Mouse (Mus musculus): ENCODE results near the gene Tex37. TPM values are rescaled to one million over a fixed set of nuclear protein-coding genes. Genes with fewer than 3 reads are reported as not detected.

Gene Tex37
- polyA plus RNA-seq (2012; rRNA removed): not detected in 2 replicates

DNA sequence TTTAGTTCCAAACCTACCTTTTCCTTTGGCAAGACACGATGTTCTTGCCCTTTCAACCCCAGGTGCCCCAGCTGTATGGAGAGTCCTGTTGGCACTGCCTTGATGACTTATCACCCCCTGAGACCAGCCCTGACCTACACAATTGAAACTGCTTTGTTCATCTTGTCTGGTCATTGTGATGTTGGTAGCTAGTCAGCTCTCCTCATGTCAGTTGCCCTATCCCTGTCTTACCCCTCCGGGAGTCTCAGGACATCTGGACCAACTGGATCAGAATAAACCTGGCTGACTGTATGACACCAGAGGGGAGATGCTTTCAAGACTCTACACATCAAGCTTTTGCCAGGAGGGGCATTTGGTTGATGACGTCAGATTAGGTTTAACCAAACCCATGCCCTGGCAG lies at the start of gene Tex37:
TSS of gene Tex37 (minus strand) at position 101 of the 400 bp plus-strand sequence.
- no peak for DNase-seq (ENCODE audit: extremely low spot score in 1 of 2, low spot score in 1 of 2)

DNA sequence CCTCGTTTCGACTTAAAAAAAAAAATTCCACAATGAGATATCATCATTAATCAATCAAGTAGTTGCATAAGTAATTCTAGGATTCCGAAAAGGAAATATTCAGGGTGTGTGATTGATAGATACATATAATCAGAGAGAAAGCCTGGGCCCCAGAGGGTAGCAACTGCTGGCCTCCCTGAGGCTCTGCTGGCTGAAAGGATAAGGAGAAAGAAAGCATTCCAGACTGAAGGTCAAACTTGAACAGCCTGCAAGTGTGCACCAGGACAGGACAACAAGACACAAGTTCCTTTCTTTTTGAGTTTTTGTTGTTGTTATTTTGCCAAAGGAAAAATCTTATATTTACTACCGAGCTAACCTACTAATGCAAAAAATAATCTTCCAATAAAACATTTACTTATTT lies 49.6 kb upstream of the Tex37 start:
- no peak for DNase-seq (ENCODE audit: extremely low spot score in 1 of 2, low spot score in 1 of 2)

DNA sequence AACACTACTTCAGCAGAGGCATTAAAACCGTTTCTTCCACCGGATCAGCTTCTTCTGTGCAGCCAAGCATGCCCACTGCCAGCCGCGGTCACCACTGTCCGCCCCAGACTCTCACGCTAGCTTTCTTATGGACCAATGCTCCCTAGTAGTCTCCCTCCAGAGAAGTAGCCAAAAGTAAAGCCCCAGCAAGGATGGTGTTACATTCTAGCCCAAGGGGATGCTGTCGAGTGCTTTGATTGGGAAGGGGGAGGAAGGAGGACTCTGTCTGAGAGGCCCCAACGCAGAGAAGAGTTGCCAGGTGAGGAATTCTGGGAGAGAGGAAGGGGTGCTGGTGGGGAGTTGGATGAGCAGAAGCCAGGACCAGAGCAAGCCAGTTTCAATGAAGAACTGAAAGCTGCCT lies 48.7 kb upstream of the Tex37 start:
- DNase-seq (ENCODE audit: extremely low spot score in 1 of 2, low spot score in 1 of 2): no peak

DNA sequence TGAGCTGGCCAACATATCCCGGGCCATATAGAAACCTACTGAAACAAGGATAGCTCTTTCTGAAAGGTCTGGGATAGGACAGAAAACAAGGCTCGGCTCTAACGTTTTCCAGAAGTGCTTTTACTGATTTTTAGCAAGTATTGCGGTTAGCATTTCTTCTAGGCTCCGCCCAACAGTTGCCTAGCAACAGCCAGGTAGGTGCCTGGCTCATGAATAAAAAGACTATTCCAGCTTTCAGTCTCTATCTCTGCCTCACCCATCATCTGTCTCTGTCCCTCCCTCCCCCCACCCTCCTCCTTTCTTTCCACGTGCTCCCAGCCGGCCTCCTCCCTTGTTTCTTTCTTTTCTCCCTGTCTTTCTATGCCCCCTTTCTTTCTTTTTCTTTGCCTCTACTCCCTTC lies 47.0 kb upstream of the Tex37 start:
- no peak for DNase-seq (ENCODE audit: extremely low spot score in 1 of 2, low spot score in 1 of 2)

DNA sequence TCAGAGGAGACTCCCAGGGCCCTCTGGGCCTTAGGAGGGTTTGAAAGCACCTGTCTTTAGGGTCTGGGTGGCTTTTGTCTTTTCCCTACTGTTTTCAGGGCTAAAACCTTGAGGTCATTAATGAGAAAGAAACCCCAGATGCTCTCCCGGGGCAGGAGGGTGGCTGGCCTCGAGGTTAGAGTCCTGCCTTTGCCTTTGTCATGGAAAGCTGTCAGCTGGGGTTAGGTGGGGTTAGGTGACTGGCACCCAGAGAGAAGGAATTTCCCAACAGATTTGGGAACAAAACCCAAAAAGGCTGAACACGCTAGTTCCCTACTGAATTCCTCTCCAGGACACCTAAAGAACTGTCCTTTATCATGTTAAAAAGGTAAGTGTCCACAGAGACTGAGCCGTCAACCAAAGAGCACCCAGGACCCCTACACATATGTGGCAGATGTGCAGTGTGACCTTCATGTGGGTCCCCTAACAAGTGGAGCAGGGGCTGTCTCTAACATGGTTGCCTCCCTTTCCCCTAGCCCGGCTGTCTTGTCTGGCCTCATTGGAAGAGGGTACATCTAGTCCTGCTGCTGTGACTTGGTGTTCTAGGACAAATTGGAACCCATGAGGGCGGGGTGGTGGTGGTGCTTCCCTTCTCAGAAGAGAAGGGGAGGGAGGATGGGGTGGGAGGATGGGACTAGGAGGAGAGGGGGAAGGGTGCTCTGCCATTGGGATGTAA lies 45.5 kb upstream of the Tex37 start:
- no peak for DNase-seq (ENCODE audit: extremely low spot score in 1 of 2, low spot score in 1 of 2)

DNA sequence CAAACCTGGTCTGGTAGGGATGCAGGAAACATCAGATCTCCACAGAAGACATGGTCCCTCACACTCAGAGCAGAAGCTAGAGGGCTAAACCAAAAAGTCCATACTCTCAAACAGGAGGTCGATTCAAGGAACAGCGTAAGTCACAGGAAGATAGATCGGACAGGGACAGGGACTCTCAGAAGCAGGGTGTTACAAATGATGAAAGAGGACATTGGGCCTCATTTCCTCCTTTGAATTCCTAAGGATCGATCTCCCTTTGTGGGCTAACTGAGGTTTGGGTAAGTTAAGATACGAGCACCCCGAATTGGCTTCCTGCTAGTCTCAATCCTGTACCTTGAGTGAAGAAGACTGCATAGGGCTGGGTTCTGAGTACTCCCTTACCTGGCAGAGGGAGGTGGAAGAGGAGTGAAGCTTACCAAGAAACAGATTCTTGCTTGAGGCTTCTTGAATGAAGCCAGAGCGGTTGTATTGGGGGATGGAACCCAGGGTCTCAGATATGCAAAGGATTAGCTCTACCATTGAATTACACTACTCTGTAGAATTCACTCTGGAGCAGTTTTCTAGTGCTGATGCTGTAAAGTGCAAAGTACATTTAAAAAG lies 38.7 kb upstream of the Tex37 start:
- no peak for DNase-seq (ENCODE audit: extremely low spot score in 1 of 2, low spot score in 1 of 2)

DNA sequence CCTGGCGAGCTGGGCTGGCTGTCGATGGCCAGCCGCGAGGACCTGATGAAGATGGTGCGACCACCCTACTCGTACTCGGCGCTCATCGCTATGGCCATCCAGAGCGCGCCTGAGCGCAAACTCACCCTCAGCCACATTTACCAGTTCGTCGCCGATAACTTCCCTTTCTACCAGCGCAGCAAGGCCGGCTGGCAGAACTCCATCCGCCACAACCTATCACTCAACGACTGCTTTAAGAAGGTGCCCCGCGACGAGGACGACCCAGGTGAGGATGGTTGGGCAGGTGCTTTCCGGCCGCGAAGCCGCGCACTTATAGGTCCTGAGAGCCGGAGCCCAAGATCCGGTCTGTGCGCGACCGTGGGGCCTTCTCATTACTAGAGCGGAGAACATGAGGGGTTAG lies 38.2 kb upstream of the Tex37 start:
- peak in 1 of 2 experiments; percentile 7 for DNase-seq (ENCODE audit: extremely low spot score in 1 of 2, low spot score in 1 of 2)

DNA sequence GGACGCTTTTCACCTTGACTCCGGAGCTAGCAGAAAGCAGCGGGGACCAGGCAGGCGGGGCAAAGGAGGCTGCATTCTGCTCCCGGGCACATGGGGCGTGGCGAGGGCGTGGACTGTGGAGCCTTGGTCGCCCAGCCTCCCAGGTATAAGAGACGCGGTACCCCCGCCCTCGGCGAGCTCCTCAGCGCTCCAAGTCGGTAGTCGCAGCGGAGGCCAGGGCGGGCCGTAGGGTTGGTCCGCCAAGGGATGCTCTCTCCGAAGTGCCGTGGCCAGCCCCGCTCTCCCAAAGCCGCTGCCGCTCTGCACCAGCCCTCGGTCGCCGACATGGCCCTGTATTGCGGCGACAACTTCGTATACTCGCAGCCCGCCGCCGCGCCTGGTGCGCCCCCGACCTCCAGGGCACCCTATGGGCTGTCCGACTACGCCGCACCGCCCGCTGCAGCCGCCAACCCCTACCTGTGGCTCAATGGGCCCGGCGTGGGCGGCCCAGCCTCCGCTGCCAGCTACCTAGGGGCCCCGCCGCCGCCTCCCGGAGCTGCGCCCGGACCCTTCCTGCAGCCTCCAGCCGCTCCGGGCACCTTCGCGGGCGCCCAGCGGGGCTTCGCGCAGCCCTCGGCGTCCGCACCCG lies 37.7 kb upstream of the Tex37 start, which contains the start of gene Foxi3:
TSS of gene Foxi3 (plus strand) at position 247 of the 628 bp plus-strand sequence.
- DNase-seq (ENCODE audit: extremely low spot score in 1 of 2, low spot score in 1 of 2): peak in 1 of 2 experiments; percentile 2

DNA sequence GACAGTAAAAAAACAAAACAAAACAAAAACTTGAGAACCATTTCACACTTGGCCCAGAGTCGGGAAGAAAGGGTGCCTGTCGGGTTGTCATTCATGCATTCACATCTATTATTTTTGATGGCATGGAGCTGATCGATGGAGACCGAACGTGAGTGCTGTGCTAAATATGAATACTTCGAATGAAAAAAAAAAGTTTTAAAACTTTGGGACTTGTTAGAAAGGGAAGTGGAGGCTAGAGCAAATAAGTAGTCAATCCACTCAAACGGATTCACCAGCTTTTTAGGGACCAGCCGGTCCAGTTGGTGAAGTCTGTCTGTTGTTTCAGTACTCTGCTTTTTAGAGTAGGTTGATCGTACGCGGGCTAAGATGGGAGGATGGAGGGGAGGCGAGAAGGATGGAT lies 37.1 kb upstream of the Tex37 start:
- DNase-seq (ENCODE audit: extremely low spot score in 1 of 2, low spot score in 1 of 2): peak in 1 of 2 experiments; percentile 2

DNA sequence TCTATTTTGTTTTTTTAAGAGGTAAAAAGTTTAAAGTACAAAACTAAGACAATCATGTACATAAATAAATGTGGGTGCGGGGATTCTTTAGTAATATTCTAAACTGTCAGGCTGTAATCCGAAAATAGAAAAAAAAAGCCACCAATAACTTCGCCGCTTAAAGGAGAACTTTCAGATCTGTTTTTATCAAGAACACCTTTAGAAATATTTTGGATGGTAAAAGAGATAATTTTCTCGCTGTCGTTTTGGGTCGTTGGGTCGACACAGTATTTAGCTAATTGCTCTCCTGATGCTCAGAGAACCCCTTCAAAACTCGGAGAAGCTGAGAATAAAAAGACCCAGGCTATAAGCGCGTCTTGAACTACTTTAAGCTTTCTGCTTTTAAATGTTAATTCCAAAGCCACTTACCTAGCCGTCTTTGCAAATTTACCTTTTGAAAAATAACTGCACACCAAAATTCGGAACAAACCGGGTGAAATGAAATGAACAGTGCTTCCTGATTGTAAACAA lies 36.6 kb upstream of the Tex37 start:
- peak in 1 of 2 experiments; percentile 7 for DNase-seq (ENCODE audit: extremely low spot score in 1 of 2, low spot score in 1 of 2)

DNA sequence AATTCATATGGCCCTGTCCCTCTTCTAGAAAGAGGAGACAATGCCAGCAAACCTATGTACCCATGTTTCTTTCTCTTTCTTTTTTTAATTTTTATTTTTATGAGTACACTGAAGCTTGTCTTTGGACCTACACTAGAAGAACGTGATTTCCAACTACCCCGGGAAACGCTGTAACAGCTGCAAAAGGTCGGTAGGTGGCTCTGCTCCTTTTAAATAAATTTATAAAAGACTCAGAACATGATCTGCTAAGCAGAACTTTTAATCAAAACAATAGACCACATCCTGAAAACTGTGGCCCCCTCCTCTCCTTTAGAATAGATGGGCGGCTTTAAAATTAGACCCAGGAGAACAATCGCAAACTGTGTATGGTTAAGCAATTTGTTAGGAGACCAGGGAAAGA lies 35.3 kb upstream of the Tex37 start:
- DNase-seq (ENCODE audit: extremely low spot score in 1 of 2, low spot score in 1 of 2): peak; percentile 2 to 45

DNA sequence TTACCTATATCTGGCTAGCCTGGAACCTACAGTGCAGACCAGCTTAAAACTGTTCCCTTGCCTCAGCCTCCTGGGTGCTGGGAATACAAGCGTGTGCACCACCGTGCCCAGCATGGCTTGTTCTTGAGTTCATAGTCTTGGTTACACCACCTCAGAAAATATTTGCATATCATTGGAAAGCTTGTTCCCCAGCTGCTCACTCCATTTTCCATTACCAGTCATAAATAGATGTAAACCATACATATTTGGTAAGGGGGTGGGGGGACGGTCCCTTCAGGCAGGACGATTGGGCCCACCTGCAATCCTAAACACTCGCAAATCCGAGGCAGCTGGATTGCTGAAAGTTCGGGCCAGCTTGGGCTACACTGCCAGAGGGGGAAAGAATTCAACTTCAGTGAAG lies 34.5 kb upstream of the Tex37 start:
- DNase-seq (ENCODE audit: extremely low spot score in 1 of 2, low spot score in 1 of 2): no peak

DNA sequence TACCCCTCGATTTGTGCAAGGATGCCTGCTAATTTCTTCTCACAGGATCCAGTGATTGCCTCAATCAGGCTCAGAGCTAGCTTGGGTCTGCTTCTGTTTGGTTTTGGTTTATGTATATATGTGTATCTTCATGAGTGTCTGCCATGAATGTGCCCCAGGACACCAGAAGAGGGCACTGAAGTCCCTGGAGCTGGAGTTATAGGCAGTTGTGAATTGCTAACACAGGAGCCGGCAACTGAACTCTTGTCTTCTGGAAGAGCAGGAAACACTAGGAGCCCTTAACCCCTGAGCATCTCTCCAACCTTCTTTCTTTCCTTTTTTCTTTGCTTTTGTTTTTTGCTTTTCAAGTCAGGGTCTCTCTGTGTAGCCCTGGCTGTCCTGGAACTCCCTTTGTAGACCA lies 13.1 kb upstream of the Tex37 start:
- DNase-seq (ENCODE audit: extremely low spot score in 1 of 2, low spot score in 1 of 2): no peak

DNA sequence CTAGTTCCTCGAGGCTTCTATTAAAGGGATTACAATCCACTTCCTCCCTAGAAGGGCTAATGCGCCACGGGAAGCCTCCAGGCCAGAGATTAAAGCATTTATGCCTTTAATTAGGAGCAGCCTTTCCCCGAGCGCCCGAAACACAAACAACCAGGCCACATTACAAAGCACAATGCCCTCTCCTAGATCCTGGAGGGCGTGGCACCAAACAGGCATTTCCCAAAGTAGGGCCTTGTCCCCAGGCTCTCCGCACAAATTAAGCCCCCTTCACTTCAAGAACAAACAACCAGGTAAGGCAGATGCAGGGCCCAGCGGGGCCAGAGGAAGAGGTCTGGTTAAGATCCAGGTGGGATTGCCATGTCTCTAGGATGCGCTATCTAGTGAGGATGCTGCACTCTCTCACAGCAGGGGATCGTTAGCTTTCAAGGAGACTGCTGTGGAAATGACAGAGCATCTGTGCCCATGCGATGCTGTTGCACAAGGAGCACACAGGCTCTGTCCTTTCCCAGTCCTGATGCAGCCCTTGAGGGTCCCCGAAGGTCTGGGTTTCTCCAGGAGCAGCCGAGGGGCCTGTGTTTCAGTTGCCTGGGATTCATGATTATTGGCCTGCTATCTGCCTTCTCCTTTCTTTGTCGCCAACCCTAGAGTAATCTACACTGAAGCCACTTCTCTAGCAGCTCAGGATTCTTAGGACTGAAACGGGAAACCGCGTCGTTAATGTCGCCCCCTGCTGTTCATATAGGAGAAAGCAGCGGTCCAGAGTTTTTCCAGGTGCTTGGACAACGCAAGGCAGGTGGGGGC lies 2.7 kb upstream of the Tex37 start:
- peak in 1 of 2 experiments; percentile 69 for DNase-seq (ENCODE audit: extremely low spot score in 1 of 2, low spot score in 1 of 2)

DNA sequence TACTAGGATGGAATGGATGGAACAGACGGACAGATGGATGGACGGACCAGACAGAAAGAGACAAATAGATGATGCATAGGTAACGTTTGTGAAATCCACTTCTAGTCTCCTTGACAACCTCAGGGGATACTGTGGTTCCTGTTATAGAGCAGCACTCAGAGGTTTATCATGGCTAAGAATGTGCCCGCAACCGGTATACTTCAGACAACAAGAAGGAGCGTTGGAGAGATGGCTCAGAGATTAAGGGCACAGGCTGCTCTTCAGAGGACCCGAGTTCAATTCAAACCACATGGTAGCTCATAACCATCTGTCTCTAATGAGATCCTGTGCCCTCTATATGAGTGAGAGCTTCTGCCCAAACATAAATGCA lies 6.3 kb downstream of the Tex37 start:
- no peak for DNase-seq (ENCODE audit: extremely low spot score in 1 of 2, low spot score in 1 of 2)

DNA sequence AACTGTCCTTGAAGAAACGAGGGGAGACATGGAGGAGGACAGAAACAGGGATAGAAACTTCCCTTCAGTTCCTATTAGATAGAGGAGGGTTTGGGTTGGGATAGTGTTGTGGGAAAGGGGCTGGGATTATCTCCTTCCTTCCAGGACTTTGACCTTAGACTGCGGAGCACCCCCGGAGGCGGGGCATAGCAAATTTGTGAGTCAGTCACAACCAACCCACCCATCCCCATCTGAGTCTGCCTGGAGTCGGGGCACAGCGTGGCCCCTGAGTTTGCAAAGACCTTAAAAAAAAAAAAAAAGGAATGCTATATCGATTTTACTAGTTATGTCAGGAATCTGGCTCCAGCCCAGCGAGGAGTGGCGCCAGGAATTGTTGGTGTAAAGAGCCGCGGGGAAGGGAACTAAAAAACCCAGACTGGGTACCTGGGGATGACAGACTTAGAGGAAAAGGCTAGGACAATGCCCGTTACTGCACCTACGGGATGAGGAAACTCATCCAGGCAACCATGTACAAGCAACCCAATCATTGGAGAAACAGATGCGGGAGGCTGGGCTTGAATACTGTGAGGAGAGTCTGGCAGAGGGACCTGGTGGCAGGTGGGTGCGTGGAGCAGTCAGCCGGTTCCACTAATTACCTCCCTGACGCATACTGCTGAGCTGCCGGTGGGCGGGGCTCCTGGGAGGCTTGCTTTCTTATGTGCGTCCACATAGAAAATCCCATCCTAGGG lies 6.9 kb downstream of the Tex37 start:
- DNase-seq (ENCODE audit: extremely low spot score in 1 of 2, low spot score in 1 of 2): peak in 1 of 2 experiments; percentile 41

DNA sequence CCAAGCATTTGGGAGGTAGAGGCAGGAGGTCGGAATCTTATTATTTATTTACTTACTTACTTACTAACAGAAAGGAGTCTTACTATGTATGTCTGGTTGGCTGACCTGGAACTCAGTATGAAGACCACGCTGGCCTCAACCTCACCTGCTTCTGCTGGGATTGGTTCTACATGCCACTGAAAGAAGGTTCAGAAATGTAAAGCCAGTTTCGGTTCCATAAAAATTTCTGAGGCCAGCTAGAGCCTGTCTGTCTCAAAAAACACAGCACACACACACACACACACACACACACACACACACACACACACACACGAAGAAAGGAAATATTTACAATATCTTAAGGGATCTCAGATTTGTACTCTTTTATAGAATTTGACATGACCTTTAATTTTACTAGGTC lies 8.4 kb downstream of the Tex37 start:
- DNase-seq (ENCODE audit: extremely low spot score in 1 of 2, low spot score in 1 of 2): no peak

DNA sequence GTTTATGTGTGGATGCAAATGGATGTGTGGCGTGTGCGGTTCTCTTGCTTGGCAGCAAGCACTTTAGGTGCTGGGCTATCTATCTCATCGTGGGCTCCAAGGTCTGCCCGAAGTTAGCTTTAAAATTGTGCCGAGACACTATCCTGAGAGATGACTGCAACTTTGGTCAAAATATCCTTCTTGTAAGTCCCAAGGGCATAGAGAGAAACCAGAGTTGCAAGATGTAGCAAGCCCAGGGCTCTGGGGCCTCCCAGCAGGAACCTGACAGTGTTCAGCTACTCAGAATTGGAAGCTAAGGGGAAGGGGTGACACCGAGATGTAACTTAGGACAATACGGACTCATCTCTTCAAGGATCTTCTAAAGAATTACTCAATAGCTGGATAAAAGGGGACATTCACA lies 9.2 kb downstream of the Tex37 start:
- DNase-seq (ENCODE audit: extremely low spot score in 1 of 2, low spot score in 1 of 2): no peak

DNA sequence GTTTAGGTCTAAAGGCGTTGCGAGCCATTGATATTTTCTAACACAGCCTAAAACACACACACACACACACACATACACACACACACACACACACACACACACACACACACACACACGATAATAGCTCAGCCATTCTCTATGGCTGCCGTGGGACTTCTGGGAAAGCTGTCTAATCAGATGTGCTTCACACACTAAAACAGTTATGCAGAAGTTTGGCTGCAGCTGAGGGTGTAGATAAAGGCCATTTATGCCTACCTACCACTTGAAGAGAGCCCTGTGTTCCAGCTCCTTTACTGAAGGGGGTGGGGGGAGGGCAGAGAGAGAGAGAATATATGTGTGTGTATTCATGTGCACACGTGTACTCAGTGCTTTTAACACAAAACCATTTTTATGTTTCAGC lies 15.0 kb downstream of the Tex37 start:
- DNase-seq (ENCODE audit: extremely low spot score in 1 of 2, low spot score in 1 of 2): no peak

DNA sequence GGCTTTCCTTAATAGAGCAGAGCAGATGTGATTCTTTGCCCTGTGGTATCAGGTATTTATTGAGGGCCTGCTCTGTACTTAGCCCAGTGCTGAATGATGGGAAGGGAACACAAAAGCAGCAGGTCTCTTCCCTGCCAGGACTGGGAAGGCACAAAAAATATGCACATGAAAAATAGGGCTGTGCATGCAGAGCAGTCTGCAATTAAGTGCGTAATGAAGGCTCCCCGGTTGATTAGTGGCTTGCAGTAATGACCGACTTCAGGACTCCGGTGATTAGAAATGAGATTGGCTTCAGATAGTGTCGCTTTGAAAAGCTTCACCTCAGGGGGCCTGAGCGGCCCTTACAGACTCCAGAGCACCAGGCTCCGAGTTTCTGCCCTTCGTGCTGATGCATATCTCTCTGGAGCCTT lies 19.1 kb downstream of the Tex37 start:
- no peak for DNase-seq (ENCODE audit: extremely low spot score in 1 of 2, low spot score in 1 of 2)

Data from frontal cortex, adult 2 months (tissue).